Mouse (Mus musculus) ovary, adult 18-20 months (tissue): ENCODE measurements around the gene Dgki.
A peak's percentile ranks its signal among the peaks of the same experiment; 100 is the strongest.

Source experiments
- DNase-seq: peaks from one replicate; pipeline ENCODE4 v3.0.0; 2022; ENCODE audit warnings: low spot score, mixed read lengths

Dgki gene

GRCm38 (mm10) chr6:37292068-37292467, 7.9 kb downstream of the Dgki start:
- DNase-seq, result no peak

GRCm38 (mm10) chr6:37291171-37291570, 8.8 kb downstream of the Dgki start:
- no peak for DNase-seq

- no peak for DNase-seq
Observed at GRCm38 (mm10) chr6:37290691-37291090, 9.3 kb downstream of the Dgki start.

GRCm38 (mm10) chr6:37286134-37286533, 13.8 kb downstream of the Dgki start:
- DNase-seq, result no peak

GRCm38 (mm10) chr6:37284879-37285278, 15.1 kb downstream of the Dgki start:
- no peak for DNase-seq

GRCm38 (mm10) chr6:37283336-37283735, 16.6 kb downstream of the Dgki start:
- DNase-seq, result no peak

GRCm38 (mm10) chr6:37282659-37283058, 17.3 kb downstream of the Dgki start:
- no peak for DNase-seq

GRCm38 (mm10) chr6:37276834-37277715, 22.9 kb downstream of the Dgki start:
- peak; percentile 7 for DNase-seq

- no peak for DNase-seq
Observed at GRCm38 (mm10) chr6:37276181-37276580, 23.8 kb downstream of the Dgki start.

- DNase-seq, result no peak
Observed at GRCm38 (mm10) chr6:37270905-37271591, 28.9 kb downstream of the Dgki start.

- DNase-seq, result no peak
Observed at GRCm38 (mm10) chr6:37268589-37268988, 31.4 kb downstream of the Dgki start.

- no peak for DNase-seq
Observed at GRCm38 (mm10) chr6:37267952-37268351, 32.0 kb downstream of the Dgki start.

- DNase-seq, result no peak
Observed at GRCm38 (mm10) chr6:37262486-37262885, 37.5 kb downstream of the Dgki start.

GRCm38 (mm10) chr6:37261236-37261852, 38.6 kb downstream of the Dgki start:
- no peak for DNase-seq

- no peak for DNase-seq
Observed at GRCm38 (mm10) chr6:37258662-37259061, 41.3 kb downstream of the Dgki start.

GRCm38 (mm10) chr6:37254144-37254543, 45.8 kb downstream of the Dgki start:
- no peak for DNase-seq

- no peak for DNase-seq
Observed at GRCm38 (mm10) chr6:37252536-37252935, 47.4 kb downstream of the Dgki start.

GRCm38 (mm10) chr6:37250671-37251070, 49.3 kb downstream of the Dgki start:
- DNase-seq, result no peak

GRCm38 (mm10) chr6:37245757-37246156, 54.2 kb downstream of the Dgki start:
- no peak for DNase-seq

- no peak for DNase-seq
Observed at GRCm38 (mm10) chr6:37244074-37244473, 55.9 kb downstream of the Dgki start.

- no peak for DNase-seq
Observed at GRCm38 (mm10) chr6:37242769-37243121, 57.2 kb downstream of the Dgki start.

GRCm38 (mm10) chr6:37242100-37242768, 57.8 kb downstream of the Dgki start:
- DNase-seq, result no peak
